Mouse (Mus musculus) bone marrow, adult 2 months (tissue): ENCODE results near the gene Nmral1. TPM values are rescaled to one million over a fixed set of nuclear protein-coding genes. Genes with fewer than 3 reads are reported as not detected.
"Not testable (repeated sequence)": the region's sequence is repeated elsewhere in the genome, so short reads cannot be mapped to it uniquely, and the experiment has no call there.

Experiments used
- H3K27ac ChIP-seq: fragments of 200-500 bp; 2 replicates; pipeline ENCODE4 v1.5.1; 2012; ENCODE audit warnings: low read depth, mild to moderate bottlenecking, control low read depth, inconsistent platforms, low read length; ENCODE audit not compliant: control insufficient read depth, poor library complexity, insufficient read depth
- H3K4me1 ChIP-seq: fragments of 200-500 bp; 2 replicates; pipeline ENCODE4 v1.6.1; 2011; ENCODE audit warnings: low read length; ENCODE audit not compliant: control insufficient read depth, insufficient read depth
- H3K4me3 ChIP-seq: fragments of 200-500 bp; replicated peaks from 2 replicates; pipeline ENCODE3; 2011; ENCODE audit warnings: mild to moderate bottlenecking, low read depth, low read length, control low read depth; ENCODE audit not compliant: control insufficient read depth
- CTCF ChIP-seq: fragments of 200-500 bp; IDR thresholded peaks from 2 replicates; pipeline ENCODE4 v1.5.1; 2011; ENCODE audit warnings: low read length, control low read depth; ENCODE audit not compliant: control insufficient read depth, insufficient read depth
- POLR2A ChIP-seq: fragments of 200-500 bp; IDR thresholded peaks from 2 replicates; pipeline ENCODE4 v1.6.1; 2011; ENCODE audit warnings: low read depth, mild to moderate bottlenecking, control low read depth, low read length, borderline replicate concordance; ENCODE audit not compliant: control insufficient read depth
- WGBS: fragments of 180-500 bp; shearing (Covaris S2); methylation state at CpG from one replicate; pipeline ENCODE4 v1.1.7; 2018; 5-methylcytosine and 5-hydroxymethylcytosine counted together
- polyA plus RNA-seq: library from polyadenylated mRNA; stranded (reverse); fragments of >200 nt; gene quantifications from 2 replicates; pipeline ENCODE4 v1.2.4, GENCODE M21; 2011; ENCODE audit warnings: low replicate concordance; ENCODE audit not compliant: missing spikeins, insufficient read depth, insufficient read length

Nmral1 gene
- 27.3 and 32.5 TPM in 2 replicates for polyA plus RNA-seq

DNA sequence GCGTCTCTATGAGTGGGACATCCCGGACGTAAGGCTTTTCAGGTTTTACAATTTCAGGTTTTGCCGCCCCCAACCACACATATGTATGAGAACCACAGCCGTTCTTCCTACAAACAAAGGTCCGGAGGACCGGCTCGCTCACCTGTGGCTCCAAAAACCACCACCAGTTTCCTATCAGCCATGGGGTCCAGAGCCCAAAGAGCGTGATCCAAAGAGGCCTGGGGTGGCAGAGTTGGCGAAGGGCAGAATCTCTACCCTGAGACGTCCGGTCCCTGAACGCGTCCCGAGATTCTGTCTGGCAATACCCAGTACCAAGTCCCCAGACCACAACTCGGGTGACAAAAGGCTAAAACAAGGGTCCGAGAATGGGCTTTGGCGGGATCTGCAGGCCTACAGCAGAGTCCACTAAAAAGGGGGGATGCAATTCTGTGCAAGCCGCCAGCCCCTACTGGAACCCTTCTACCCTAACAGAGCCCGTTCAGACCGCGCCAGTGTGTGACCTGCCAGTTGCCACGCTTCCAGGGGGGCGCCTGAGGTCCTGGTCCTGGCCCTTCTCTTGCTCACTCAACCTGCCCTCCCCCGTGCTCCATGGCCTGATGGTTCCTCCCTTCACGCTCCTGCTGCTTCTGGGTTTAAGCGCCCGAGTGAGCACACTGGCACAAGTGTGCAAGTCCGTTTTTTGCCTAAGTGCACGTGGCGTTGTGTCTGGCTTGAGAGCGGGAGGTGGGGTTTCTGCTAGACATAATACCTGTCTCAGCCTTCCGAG, at the start of gene Nmral1:
Gene Nmral1 (minus strand): TSS at position 604 of the 766 bp plus-strand sequence.
- 13% methylated on average over 33 of the region's 33 CpGs for WGBS
- Histone ChIP-seq H3K4me1 (peaks cover 6% of the 10 kb centered on the region), H3K4me3 (peak within 1 kb of the TSS; percentile 92), H3K27ac (peak within 1 kb of the TSS; percentile 63)
- TF ChIP-seq CTCF (no peak), POLR2A (peak; percentile 46; the same call in 1 of the 2 replicates)

DNA sequence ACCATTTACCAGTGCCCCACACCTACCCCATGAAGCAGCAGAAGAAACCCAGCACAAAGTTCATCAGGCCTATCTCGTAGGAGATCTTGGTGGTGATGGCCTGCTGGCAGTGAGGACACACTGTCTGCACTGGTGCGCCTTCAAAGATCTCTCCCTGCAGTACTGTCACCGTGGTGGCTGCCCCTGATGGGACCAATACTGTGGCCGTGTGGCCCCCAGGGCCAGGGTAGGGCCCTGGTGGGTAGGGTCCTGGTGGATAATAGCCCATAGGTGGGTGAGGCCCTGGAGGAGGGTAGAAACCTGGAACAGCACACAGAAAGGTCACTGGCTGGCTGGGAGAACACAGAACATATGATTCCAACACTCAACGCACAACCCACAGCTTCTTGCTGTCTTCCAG, 49.6 kb upstream of the Nmral1 start:
- Histone ChIP-seq H3K27ac (no peak overlapping the region), H3K4me3 (no peak overlapping the region), H3K4me1 (no peaks in the 10 kb centered on the region)
- TF ChIP-seq CTCF (no peak), POLR2A (no peak)
- 91% methylated on average over 5 of the region's 5 CpGs for WGBS

DNA sequence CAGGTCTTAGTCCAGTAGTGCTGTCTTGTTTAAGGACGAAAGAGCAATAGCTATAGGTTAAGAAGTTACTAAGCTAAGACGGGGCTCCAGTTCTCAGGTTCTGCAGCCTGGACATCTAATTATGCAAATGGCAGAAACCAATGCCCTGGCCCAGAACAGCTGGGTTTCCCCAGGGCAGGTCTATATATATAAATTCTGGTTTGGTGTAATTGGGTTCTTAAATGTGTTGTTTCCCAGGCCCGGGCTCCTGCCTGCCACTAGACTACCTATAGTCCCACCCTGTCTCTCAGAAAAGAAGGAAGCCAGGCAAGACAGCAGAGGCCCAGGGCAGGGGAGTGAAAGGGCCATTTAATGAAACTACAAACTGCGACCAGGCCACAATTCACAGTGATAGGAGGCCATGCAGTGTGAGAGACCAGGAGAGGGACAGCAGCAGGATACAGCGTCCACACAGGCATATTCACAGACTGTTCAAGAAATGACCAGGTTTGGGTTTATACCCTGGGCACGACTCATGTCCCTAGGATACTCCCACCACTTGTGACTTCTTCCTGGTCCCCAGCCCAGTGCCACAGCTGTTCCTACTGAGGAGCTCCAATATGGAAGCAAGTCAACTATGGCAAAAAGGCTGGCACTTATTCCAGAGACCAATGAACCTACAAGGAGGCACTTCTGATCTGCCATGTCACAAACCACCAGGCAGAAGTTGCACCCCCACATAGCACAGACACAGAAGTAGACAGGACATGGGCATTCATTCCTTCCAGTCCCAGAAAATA, 48.0 kb upstream of the Nmral1 start:
- Histone ChIP-seq H3K4me1 (no peaks in the 10 kb centered on the region), H3K4me3 (no peak overlapping the region), H3K27ac (no peak overlapping the region)
- WGBS: 85% methylated on average over 6 of the region's 6 CpGs
- TF ChIP-seq POLR2A: no peak
- no peak for TF ChIP-seq CTCF

DNA sequence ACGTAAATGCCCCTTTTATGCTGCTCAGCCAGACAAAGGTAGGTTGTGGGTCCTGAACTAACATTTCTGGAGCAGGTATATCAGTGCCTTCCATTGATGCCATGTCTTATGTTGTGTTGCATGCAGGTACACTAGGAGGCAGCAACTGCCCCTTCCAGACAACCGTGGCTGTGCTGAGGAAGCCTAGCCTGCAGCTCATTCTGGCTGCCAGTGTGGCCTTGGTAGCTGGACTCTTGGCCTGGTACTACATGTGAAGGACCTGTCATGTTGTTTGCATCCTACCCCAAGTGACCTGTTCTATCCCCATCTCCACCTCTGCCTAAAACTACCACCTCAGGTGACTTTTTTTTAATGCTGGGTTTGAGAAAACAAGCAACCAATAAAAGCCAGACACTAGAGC, 46.7 kb upstream of the Nmral1 start:
- no peak overlapping the region for H3K27ac ChIP-seq
- WGBS: 87% methylated on average over 2 of the region's 2 CpGs
- no peak for TF ChIP-seq POLR2A
- TF ChIP-seq CTCF: no peak
- no peak overlapping the region for H3K4me3 ChIP-seq
- no peaks in the 10 kb centered on the region for H3K4me1 ChIP-seq

DNA sequence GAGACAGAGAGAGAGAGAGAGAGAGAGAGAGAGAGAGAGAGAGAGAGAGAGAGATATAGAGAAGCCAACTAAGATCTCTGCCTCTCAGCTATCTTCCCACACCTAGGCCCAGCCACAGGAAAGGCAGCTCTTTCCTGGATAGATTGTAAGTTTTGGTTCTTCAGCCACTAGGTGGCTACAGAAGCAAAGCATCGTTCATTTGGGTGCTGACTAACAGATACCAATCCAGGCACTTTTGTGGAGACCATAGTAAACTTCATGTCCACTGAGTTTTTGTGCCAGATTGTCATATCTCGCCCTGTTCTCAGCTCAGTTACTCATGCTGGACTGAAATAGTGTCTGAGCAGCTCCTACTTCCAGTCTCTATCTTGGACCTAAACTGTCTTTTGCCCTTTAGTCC, 44.1 kb upstream of the Nmral1 start:
- Histone ChIP-seq H3K4me3 (no peak overlapping the region), H3K4me1 (no peaks in the 10 kb centered on the region), H3K27ac (no peak overlapping the region)
- 30% methylated on average over 2 of the region's 2 CpGs for WGBS
- TF ChIP-seq CTCF: no peak
- TF ChIP-seq POLR2A: no peak

DNA sequence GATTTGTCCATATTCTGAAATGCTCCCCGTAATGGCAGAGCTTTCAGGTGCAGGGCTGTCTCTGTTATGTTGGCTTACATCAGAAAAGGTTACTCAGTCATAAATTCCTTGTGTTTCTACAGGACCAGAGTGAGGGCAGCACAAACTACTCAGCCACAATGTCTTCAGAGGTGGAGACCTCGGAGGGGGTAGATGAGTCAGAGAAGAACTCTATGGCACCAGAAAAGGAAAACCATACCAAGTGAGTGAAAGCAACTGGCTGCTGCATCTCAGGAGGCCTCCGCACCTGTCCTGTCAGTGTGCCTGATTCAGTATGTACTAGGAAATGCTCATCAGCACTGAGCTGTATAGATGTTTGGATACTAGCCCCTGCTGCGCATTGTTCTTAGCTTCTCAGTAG, 43.3 kb upstream of the Nmral1 start:
- WGBS: 92% methylated on average over 4 of the region's 4 CpGs
- Histone ChIP-seq H3K27ac (no peak overlapping the region), H3K4me1 (no peaks in the 10 kb centered on the region), H3K4me3 (no peak overlapping the region)
- TF ChIP-seq CTCF (no peak), POLR2A (no peak)

DNA sequence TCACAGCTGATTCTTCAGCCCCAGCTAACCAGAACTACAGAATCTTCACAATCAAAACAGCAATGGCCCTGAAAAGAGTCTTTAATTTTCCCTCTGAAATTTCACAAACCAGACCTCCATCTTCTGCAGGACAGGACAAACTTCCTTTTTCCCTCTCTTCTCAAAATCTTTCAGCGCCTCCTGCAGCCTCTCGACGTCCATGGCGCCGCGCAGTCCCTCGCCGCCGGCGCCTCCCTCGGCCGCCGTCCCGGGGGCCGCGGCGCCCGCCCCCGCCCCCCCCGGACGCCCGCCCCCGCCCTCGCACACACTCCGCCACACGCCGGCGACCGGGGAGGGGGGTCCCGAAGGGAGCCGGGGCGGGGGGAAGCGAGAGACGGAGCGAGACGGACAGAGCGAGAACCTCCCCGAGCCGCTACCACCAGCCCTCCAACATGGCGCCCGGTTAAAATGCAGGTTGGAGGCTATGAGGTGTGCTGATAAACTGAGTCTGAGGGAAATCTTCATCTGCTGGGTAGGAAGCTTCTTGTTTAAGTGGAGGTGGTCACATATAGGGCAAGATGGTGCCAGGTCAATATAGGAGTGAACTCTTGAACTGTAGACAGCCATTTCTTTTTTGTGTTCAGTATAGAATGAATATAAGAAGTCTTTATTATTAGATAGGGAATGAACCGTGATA, 37.6 kb upstream of the Nmral1 start:
- not testable (repeated sequence) for H3K4me3 ChIP-seq, H3K4me1 ChIP-seq, H3K27ac ChIP-seq
- WGBS: 10% methylated on average over 42 of the region's 42 CpGs

DNA sequence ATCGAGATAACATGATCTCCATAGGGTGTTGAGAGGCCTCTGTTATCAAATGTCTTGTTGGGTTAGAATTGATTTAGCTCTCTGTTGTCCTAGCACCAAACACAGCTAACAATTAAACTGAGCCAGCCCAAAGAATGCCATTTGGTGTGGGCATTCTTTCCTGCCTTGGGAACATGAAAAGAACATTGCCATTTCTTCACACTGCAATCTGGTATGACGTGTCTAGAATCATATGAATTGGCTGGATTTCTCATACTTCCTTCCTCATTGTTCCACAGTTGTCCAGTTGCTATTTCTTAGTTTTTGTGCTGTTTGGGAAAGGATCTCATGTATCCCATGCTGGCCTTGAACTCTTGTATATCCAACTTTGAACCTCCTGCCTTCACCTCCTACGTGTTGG, 34.9 kb upstream of the Nmral1 start:
- H3K27ac ChIP-seq: no peak overlapping the region
- TF ChIP-seq POLR2A (no peak), CTCF (no peak)

More for the DNA sequence above, 34.9 kb upstream of the Nmral1 start:
- 60% methylated on average over 3 of the region's 3 CpGs for WGBS
- no peaks in the 10 kb centered on the region for H3K4me1 ChIP-seq
- H3K4me3 ChIP-seq: no peak overlapping the region
